Mouse (Mus musculus) heart, postnatal 0 days (tissue): ENCODE measurements around the gene Tmem143.

ENCODE experiments used
- CTCF ChIP-seq: IDR thresholded peaks from 2 replicates; pipeline ENCODE4 v1.5.1; 2016; ENCODE audit warnings: antibody characterized with exemption, control low read depth, low read depth
- EP300 ChIP-seq: IDR thresholded peaks from 2 replicates; pipeline ENCODE4 v1.6.1; 2016; ENCODE audit warnings: antibody characterized with exemption, low read depth

- no peak for TF ChIP-seq CTCF
- TF ChIP-seq EP300, result no peak
Observed at GRCm38 (mm10) chr7:45902481-45903002, 5.8 kb downstream of the Tmem143 start.
